Mouse (Mus musculus): ENCODE measurements around the gene Hsph1. TPM values are rescaled to one million over a fixed set of nuclear protein-coding genes. Genes with fewer than 3 reads are reported as not detected.

The Hsph1 gene
- polyA plus RNA-seq, 1 experiment from 2014 or later = 19.4 TPM

- no peak overlapping the region for H3K9ac ChIP-seq (ENCODE audit: low read depth, low read length)
- no peak for ATAC-seq (ENCODE audit: low read depth)
- H3K27ac ChIP-seq (ENCODE audit: low read length) = no peak overlapping the region
- H3K4me2 ChIP-seq (ENCODE audit: low read depth, low read length) = no peak overlapping the region
- H3K9me3 ChIP-seq (replicated peaks; ENCODE audit: control insufficient read depth, low read length) = no peaks in the 10 kb centered on the region
- 67% methylated on average over 16 of the region's 16 CpGs for WGBS (ENCODE audit: insufficient replicate concordance)
- H3K4me3 ChIP-seq (ENCODE audit: low read depth, low read length) = no peak overlapping the region
- no peaks in the 10 kb centered on the region for H3K4me1 ChIP-seq (ENCODE audit: control insufficient read depth, low read depth, low read length)
- H3K36me3 ChIP-seq (ENCODE audit: control insufficient read depth, insufficient read depth) = peaks cover 2% of the 10 kb centered on the region; the same call in 1 of the 2 replicates
- no peaks in the 10 kb centered on the region for H3K27me3 ChIP-seq (ENCODE audit: control insufficient read depth, insufficient read depth, low read depth, low read length)
Measured at GRCm38 (mm10) chr5:149611476-149612164, 24.6 kb downstream of the Hsph1 start.

GRCm38 (mm10) chr5:149607083-149607720, 29.0 kb downstream of the Hsph1 start:
- no peak overlapping the region for H3K9ac ChIP-seq (ENCODE audit: low read depth, low read length)
- no peaks in the 10 kb centered on the region for H3K36me3 ChIP-seq (ENCODE audit: control insufficient read depth, insufficient read depth)
- no peaks in the 10 kb centered on the region for H3K9me3 ChIP-seq (replicated peaks; ENCODE audit: control insufficient read depth, low read length)
- H3K4me2 ChIP-seq (ENCODE audit: low read depth, low read length) = no peak overlapping the region
- H3K4me1 ChIP-seq (ENCODE audit: control insufficient read depth, low read depth, low read length) = no peaks in the 10 kb centered on the region
- WGBS (ENCODE audit: insufficient replicate concordance) = 60% methylated on average over 8 of the region's 8 CpGs
- no peak overlapping the region for H3K4me3 ChIP-seq (ENCODE audit: low read depth, low read length)
- no peak overlapping the region for H3K27ac ChIP-seq (ENCODE audit: low read length)
- ATAC-seq (ENCODE audit: low read depth) = no peak
- no peaks in the 10 kb centered on the region for H3K27me3 ChIP-seq (ENCODE audit: control insufficient read depth, insufficient read depth, low read depth, low read length)

GRCm38 (mm10) chr5:149603241-149603640, 32.9 kb downstream of the Hsph1 start:
- ATAC-seq (ENCODE audit: low read depth) = no peak
- no peaks in the 10 kb centered on the region for H3K4me1 ChIP-seq (ENCODE audit: control insufficient read depth, low read depth, low read length)

GRCm38 (mm10) chr5:149601996-149602395, 34.2 kb downstream of the Hsph1 start:
- no peak overlapping the region for H3K4me2 ChIP-seq (ENCODE audit: low read depth, low read length)
- H3K9me3 ChIP-seq (replicated peaks; ENCODE audit: control insufficient read depth, low read length) = no peaks in the 10 kb centered on the region
- no peak overlapping the region for H3K9ac ChIP-seq (ENCODE audit: low read depth, low read length)
- no peaks in the 10 kb centered on the region for H3K36me3 ChIP-seq (ENCODE audit: control insufficient read depth, insufficient read depth)
- no peak overlapping the region for H3K27ac ChIP-seq (ENCODE audit: low read length)
- no peak overlapping the region for H3K4me3 ChIP-seq (ENCODE audit: low read depth, low read length)
- H3K27me3 ChIP-seq (ENCODE audit: control insufficient read depth, insufficient read depth, low read depth, low read length) = no peaks in the 10 kb centered on the region
- H3K4me1 ChIP-seq (ENCODE audit: control insufficient read depth, low read depth, low read length) = no peaks in the 10 kb centered on the region
- WGBS (ENCODE audit: insufficient replicate concordance) = 71% methylated on average over 3 of the region's 3 CpGs
- ATAC-seq (ENCODE audit: low read depth) = no peak

More at GRCm38 (mm10) chr5:149603241-149603640, 32.9 kb downstream of the Hsph1 start:
- no peak overlapping the region for H3K4me2 ChIP-seq (ENCODE audit: low read depth, low read length)
- no peak overlapping the region for H3K4me3 ChIP-seq (ENCODE audit: low read depth, low read length)
- H3K27me3 ChIP-seq (ENCODE audit: control insufficient read depth, insufficient read depth, low read depth, low read length) = no peaks in the 10 kb centered on the region
- H3K36me3 ChIP-seq (ENCODE audit: control insufficient read depth, insufficient read depth) = no peaks in the 10 kb centered on the region
- 59% methylated on average over 3 of the region's 3 CpGs for WGBS (ENCODE audit: insufficient replicate concordance)
- H3K9ac ChIP-seq (ENCODE audit: low read depth, low read length) = no peak overlapping the region
- H3K9me3 ChIP-seq (replicated peaks; ENCODE audit: control insufficient read depth, low read length) = no peaks in the 10 kb centered on the region
- no peak overlapping the region for H3K27ac ChIP-seq (ENCODE audit: low read length)

- no peaks in the 10 kb centered on the region for H3K36me3 ChIP-seq (ENCODE audit: control insufficient read depth, insufficient read depth)
- ATAC-seq (ENCODE audit: low read depth) = no peak
- no peak overlapping the region for H3K4me2 ChIP-seq (ENCODE audit: low read depth, low read length)
- WGBS (ENCODE audit: insufficient replicate concordance) = 52% methylated on average over 18 of the region's 18 CpGs
- H3K9ac ChIP-seq (ENCODE audit: low read depth, low read length) = no peak overlapping the region
- H3K4me1 ChIP-seq (ENCODE audit: control insufficient read depth, low read depth, low read length) = no peaks in the 10 kb centered on the region
- no peaks in the 10 kb centered on the region for H3K27me3 ChIP-seq (ENCODE audit: control insufficient read depth, insufficient read depth, low read depth, low read length)
- H3K27ac ChIP-seq (ENCODE audit: low read length) = no peak overlapping the region
- H3K9me3 ChIP-seq (replicated peaks; ENCODE audit: control insufficient read depth, low read length) = no peaks in the 10 kb centered on the region
- no peak overlapping the region for H3K4me3 ChIP-seq (ENCODE audit: low read depth, low read length)
Measured at GRCm38 (mm10) chr5:149597351-149597750, 38.8 kb downstream of the Hsph1 start.

GRCm38 (mm10) chr5:149594215-149594614, 42.0 kb downstream of the Hsph1 start:
- Histone ChIP-seq H3K4me3 (ENCODE audit: low read depth, low read length) (no peak overlapping the region), H3K9ac (ENCODE audit: low read depth, low read length) (no peak overlapping the region), H3K27me3 (ENCODE audit: control insufficient read depth, insufficient read depth, low read depth, low read length) (no peaks in the 10 kb centered on the region), H3K9me3 (replicated peaks; ENCODE audit: control insufficient read depth, low read length) (no peaks in the 10 kb centered on the region), H3K36me3 (ENCODE audit: control insufficient read depth, insufficient read depth) (no peaks in the 10 kb centered on the region), H3K4me1 (ENCODE audit: control insufficient read depth, low read depth, low read length) (no peaks in the 10 kb centered on the region), H3K4me2 (ENCODE audit: low read depth, low read length) (no peak overlapping the region), H3K27ac (ENCODE audit: low read length) (no peak overlapping the region)
- 55% methylated on average over 3 of the region's 3 CpGs for WGBS (ENCODE audit: insufficient replicate concordance)
- ATAC-seq (ENCODE audit: low read depth) = no peak

- WGBS (ENCODE audit: insufficient replicate concordance) = 26% methylated on average over 3 of the region's 3 CpGs
- Histone ChIP-seq H3K27me3 (ENCODE audit: control insufficient read depth, insufficient read depth, low read depth, low read length) (no peaks in the 10 kb centered on the region), H3K27ac (ENCODE audit: low read length) (no peak overlapping the region), H3K4me3 (ENCODE audit: low read depth, low read length) (no peak overlapping the region), H3K4me2 (ENCODE audit: low read depth, low read length) (no peak overlapping the region), H3K9ac (ENCODE audit: low read depth, low read length) (no peak overlapping the region), H3K4me1 (ENCODE audit: control insufficient read depth, low read depth, low read length) (no peaks in the 10 kb centered on the region), H3K9me3 (replicated peaks; ENCODE audit: control insufficient read depth, low read length) (no peaks in the 10 kb centered on the region), H3K36me3 (ENCODE audit: control insufficient read depth, insufficient read depth) (no peaks in the 10 kb centered on the region)
- ATAC-seq (ENCODE audit: low read depth) = no peak
Measured at GRCm38 (mm10) chr5:149589932-149590331, 46.2 kb downstream of the Hsph1 start.

- Histone ChIP-seq H3K4me1 (ENCODE audit: control insufficient read depth, low read depth, low read length) (no peaks in the 10 kb centered on the region), H3K27me3 (ENCODE audit: control insufficient read depth, insufficient read depth, low read depth, low read length) (no peaks in the 10 kb centered on the region), H3K4me3 (ENCODE audit: low read depth, low read length) (no peak overlapping the region), H3K9ac (ENCODE audit: low read depth, low read length) (no peak overlapping the region), H3K27ac (ENCODE audit: low read length) (no peak overlapping the region), H3K9me3 (replicated peaks; ENCODE audit: control insufficient read depth, low read length) (no peaks in the 10 kb centered on the region), H3K36me3 (ENCODE audit: control insufficient read depth, insufficient read depth) (no peaks in the 10 kb centered on the region), H3K4me2 (ENCODE audit: low read depth, low read length) (no peak overlapping the region)
- 15% methylated on average over 7 of the region's 7 CpGs for WGBS (ENCODE audit: insufficient replicate concordance)
- no peak for ATAC-seq (ENCODE audit: low read depth)
Measured at GRCm38 (mm10) chr5:149588814-149589534, 47.2 kb downstream of the Hsph1 start.
